Mouse (Mus musculus) liver, embryonic 15.5 days (tissue): ENCODE measurements around the gene Rab17. TPM values are rescaled to one million over a fixed set of nuclear protein-coding genes. Genes with fewer than 3 reads are reported as not detected.

Experiments
- ATAC-seq: fragments of 200-750 bp; cut with Nextera tagmentation; 2 replicates; pipeline ENCODE4 v1.8.0; 2017; ENCODE audit warnings: moderate number of reproducible peaks, mild to moderate bottlenecking, moderate library complexity; ENCODE audit not compliant: insufficient read depth
- H3K27ac ChIP-seq: fragments of 300-500 bp; sonication (generic); replicated peaks from 2 replicates; pipeline ENCODE4 v1.5.1; 2015; ENCODE audit warnings: mild to moderate bottlenecking, inconsistent platforms
- H3K27me3 ChIP-seq: fragments of 300-500 bp; sonication (generic); 2 replicates; pipeline ENCODE4 v1.6.1; 2015; ENCODE audit warnings: mild to moderate bottlenecking, inconsistent platforms
- H3K36me3 ChIP-seq: fragments of 300-500 bp; sonication (generic); replicated peaks from 2 replicates; pipeline ENCODE4 v1.6.1; 2015; ENCODE audit warnings: moderate library complexity, mild to moderate bottlenecking, inconsistent platforms
- H3K4me1 ChIP-seq: fragments of 300-500 bp; sonication (generic); replicated peaks from 2 replicates; pipeline ENCODE4 v1.6.1; 2015; ENCODE audit warnings: inconsistent platforms
- H3K4me2 ChIP-seq: fragments of 300-500 bp; sonication (generic); 2 replicates; pipeline ENCODE4 v1.6.1; 2015; ENCODE audit warnings: moderate library complexity, mild to moderate bottlenecking, inconsistent platforms
- H3K4me3 ChIP-seq: fragments of 300-500 bp; sonication (generic); replicated peaks from 2 replicates; pipeline ENCODE4 v1.5.1; 2015; ENCODE audit warnings: mild to moderate bottlenecking, inconsistent platforms
- H3K9ac ChIP-seq: fragments of 300-500 bp; sonication (generic); 2 replicates; pipeline ENCODE4 v1.6.1; 2015; ENCODE audit warnings: moderate library complexity, mild to moderate bottlenecking, inconsistent platforms
- H3K9me3 ChIP-seq: fragments of 300-500 bp; sonication (generic); replicated peaks from 2 replicates; pipeline ENCODE4 v1.6.1; 2016; ENCODE audit warnings: inconsistent platforms
- WGBS: fragments of 180-500 bp; shearing (Covaris S2); methylation state at CpG from one replicate; pipeline ENCODE4 v1.1.7; 2015; ENCODE audit warnings: mixed read lengths; ENCODE audit not compliant: insufficient replicate concordance; 5-methylcytosine and 5-hydroxymethylcytosine counted together
- polyA plus RNA-seq: library from polyadenylated mRNA; unstranded; fragments of >200 nt; fragmentation: Nextera tagmentation; extraction: Ambion mirVana; gene quantifications from 2 replicates; pipeline ENCODE4 v1.2.1, GENCODE M21; 2015

Gene Rab17
- polyA plus RNA-seq, 1 experiment from 2014 or later, result 5.5 TPM

DNA sequence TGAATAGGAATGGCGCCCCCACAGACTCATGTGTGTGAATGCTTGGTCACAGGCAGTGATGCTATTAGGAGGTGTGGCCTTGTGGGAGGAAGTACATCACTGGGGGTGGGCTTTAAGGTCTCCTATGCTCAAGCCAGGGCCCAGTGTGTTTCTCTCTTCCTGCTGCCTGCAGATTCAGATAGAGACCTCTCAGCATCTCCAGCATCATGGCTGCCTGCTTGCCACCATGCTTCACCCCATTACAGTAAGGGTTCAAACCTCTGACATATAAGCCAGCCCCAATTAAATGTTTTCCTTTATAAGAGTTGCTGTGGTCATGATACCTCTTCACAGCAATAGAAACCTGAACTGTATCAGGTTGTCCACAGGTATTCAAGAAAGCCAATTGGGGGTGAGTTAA is 26.5 kb upstream of the Rab17 start:
- no peaks in the 10 kb centered on the region for H3K9me3 ChIP-seq
- WGBS, result 69% methylated on average over 1 of the region's 1 CpGs
- H3K27me3 ChIP-seq, result peaks cover 37% of the 10 kb centered on the region
- ATAC-seq, result no peak
- no peaks in the 10 kb centered on the region for H3K36me3 ChIP-seq
- H3K4me3 ChIP-seq, result no peak overlapping the region
- no peak overlapping the region for H3K27ac ChIP-seq
- H3K9ac ChIP-seq, result no peak overlapping the region
- H3K4me1 ChIP-seq, result peaks cover 13% of the 10 kb centered on the region
- no peak overlapping the region for H3K4me2 ChIP-seq

DNA sequence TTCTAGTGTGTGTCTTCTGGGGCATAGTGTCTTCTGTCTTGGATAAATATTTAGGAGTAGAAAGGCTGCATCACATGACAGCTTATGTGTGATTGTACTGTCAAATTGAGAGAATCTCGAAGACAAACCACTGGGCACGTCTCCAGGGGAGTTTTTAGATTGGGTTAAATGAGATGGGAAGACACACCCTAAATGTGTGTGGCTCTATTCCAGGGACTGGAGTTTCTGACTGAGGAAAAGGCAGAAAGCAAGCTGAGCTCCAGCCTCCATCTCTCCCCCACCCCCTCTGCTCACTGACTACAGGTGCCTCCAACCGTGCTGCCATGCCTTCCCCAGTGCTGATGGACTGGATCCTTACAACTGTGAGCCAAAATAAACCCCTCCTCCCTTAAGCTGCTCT is 11.9 kb upstream of the Rab17 start:
- H3K36me3 ChIP-seq, result no peaks in the 10 kb centered on the region
- no peaks in the 10 kb centered on the region for H3K27me3 ChIP-seq
- H3K4me3 ChIP-seq, result no peak overlapping the region
- H3K9ac ChIP-seq, result no peak overlapping the region
- 48% methylated on average over 3 of the region's 3 CpGs for WGBS
- H3K9me3 ChIP-seq, result no peaks in the 10 kb centered on the region
- no peaks in the 10 kb centered on the region for H3K4me1 ChIP-seq
- H3K4me2 ChIP-seq, result no peak overlapping the region
- H3K27ac ChIP-seq, result no peak overlapping the region
- no peak for ATAC-seq

DNA sequence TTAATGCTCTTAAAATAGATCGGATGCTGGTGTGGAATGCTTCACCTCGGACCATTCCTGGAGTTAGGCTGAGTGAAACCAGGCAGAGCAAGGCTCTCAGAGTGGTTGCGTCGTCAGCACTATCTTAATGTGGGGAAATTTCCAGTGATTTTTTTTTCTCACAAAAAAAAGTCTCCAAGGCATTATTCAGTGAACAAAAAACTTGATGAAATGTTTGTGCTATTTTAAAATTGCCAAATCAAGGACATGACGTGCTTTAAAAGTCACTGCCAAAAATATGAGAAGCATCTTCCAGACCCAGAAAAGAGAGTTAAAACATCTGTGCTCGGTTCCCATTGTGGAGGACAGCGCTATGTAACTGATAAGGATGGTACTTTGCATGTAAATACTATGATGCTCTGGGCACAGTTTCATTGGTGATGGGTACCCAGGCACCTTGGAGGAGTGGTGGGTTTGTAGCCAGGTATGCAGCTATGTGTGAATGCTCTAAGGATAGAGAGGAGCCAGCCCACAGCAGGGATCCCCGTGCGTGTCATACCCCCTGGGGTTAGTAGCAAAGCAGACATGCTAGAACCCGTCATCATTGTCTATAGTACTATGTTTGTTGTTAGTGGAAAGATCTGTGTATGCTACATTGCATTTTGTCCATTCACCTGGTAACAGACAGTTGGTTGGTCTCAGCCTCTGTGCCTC is 11.3 kb upstream of the Rab17 start:
- no peak overlapping the region for H3K9ac ChIP-seq
- H3K27ac ChIP-seq, result no peak overlapping the region
- H3K4me3 ChIP-seq, result no peak overlapping the region
- H3K9me3 ChIP-seq, result no peaks in the 10 kb centered on the region
- no peaks in the 10 kb centered on the region for H3K4me1 ChIP-seq
- 58% methylated on average over 10 of the region's 10 CpGs for WGBS
- no peaks in the 10 kb centered on the region for H3K27me3 ChIP-seq
- H3K36me3 ChIP-seq, result no peaks in the 10 kb centered on the region
- no peak for ATAC-seq
- H3K4me2 ChIP-seq, result no peak overlapping the region

DNA sequence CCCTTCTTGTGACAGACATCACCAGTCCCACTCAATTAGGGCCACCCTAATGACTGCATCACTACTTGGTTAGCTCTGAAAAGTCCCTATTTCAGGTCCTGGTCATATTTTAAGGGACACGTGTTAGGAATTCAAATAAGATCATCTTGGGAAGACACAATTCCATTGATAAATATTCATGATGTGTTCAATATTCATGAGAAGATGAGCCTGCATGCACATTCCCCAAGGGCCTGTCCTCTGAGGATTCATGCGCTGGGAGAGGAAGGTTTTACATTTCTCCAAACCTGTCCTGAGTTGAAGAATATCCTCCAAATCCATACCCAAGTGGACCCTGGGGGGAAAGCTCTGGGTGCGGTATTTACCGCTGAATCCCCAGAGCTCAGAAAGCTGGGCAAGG is 6.5 kb upstream of the Rab17 start:
- H3K36me3 ChIP-seq, result no peaks in the 10 kb centered on the region
- no peak for ATAC-seq
- no peaks in the 10 kb centered on the region for H3K9me3 ChIP-seq
- no peak overlapping the region for H3K4me3 ChIP-seq
- H3K27me3 ChIP-seq, result no peaks in the 10 kb centered on the region
- 74% methylated on average over 4 of the region's 4 CpGs for WGBS
- no peak overlapping the region for H3K27ac ChIP-seq
- H3K4me1 ChIP-seq, result no peaks in the 10 kb centered on the region
- no peak overlapping the region for H3K4me2 ChIP-seq
- no peak overlapping the region for H3K9ac ChIP-seq

DNA sequence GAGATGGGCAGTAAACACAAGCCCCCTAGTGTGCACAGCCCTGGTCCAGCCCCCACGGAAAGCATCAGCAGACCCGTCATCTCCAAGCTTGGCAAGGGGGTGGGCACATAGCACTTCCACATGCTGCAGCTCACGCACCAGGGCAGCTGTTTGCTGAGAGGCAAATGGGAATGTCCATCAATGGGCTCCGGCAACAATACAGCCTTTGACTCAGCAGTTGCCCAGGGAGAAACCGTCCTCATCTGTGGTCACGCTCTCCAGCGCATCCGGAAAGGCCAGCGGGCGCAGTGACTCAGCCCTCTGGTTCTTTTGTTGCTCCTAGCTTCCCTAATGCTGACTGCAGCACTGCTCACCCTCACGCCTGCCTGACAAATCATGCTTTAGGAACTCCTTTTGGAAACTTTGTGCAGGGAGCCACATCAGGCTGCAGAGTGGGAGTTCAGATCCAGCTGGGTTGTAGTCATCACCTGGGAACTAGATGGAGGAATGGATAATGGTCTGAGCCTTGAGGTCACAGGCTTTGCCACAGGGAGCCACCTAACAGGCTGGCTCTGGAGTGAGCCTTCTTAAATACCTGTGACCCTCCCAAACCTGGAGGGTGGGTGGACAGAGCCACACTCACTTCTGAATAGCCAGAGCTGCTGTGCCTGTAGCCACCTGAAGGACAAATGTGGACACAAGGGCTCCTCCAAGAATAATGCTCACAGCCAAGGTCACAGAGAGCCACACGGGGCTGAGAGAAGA is 5.6 kb upstream of the Rab17 start:
- 13% methylated on average over 12 of the region's 12 CpGs for WGBS
- H3K4me2 ChIP-seq, result no peak overlapping the region
- H3K9ac ChIP-seq, result no peak overlapping the region
- H3K36me3 ChIP-seq, result no peaks in the 10 kb centered on the region
- no peak overlapping the region for H3K27ac ChIP-seq
- H3K27me3 ChIP-seq, result no peaks in the 10 kb centered on the region
- peak; percentile 31; the same call in 1 of the 2 replicates for ATAC-seq
- peaks cover 2% of the 10 kb centered on the region; the same call in 1 of the 2 replicates for H3K4me1 ChIP-seq
- no peaks in the 10 kb centered on the region for H3K9me3 ChIP-seq
- no peak overlapping the region for H3K4me3 ChIP-seq

DNA sequence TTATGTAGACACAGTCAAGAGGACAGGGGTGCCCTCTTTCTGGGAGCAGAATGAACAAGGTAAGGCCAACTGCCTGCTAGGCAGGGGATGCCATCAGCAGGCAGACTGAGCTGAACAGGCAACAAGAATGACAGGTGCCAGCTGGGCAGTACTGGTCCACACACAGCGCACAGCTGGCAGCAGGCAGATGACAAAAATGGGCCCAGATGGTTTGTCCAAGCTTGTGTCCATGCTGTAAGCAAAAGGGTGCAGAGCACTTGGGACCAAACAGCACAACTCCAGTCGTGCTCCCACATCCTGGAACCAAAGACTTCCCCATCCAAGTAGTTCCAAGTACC is 4.1 kb upstream of the Rab17 start:
- Histone ChIP-seq H3K4me1 (peaks cover 7% of the 10 kb centered on the region; the same call in 1 of the 2 replicates), H3K9me3 (no peaks in the 10 kb centered on the region), H3K36me3 (no peaks in the 10 kb centered on the region), H3K9ac (no peak overlapping the region), H3K4me3 (no peak overlapping the region), H3K4me2 (no peak overlapping the region), H3K27me3 (no peaks in the 10 kb centered on the region), H3K27ac (no peak overlapping the region)
- ATAC-seq, result no peak
- 60% methylated on average over 2 of the region's 2 CpGs for WGBS

DNA sequence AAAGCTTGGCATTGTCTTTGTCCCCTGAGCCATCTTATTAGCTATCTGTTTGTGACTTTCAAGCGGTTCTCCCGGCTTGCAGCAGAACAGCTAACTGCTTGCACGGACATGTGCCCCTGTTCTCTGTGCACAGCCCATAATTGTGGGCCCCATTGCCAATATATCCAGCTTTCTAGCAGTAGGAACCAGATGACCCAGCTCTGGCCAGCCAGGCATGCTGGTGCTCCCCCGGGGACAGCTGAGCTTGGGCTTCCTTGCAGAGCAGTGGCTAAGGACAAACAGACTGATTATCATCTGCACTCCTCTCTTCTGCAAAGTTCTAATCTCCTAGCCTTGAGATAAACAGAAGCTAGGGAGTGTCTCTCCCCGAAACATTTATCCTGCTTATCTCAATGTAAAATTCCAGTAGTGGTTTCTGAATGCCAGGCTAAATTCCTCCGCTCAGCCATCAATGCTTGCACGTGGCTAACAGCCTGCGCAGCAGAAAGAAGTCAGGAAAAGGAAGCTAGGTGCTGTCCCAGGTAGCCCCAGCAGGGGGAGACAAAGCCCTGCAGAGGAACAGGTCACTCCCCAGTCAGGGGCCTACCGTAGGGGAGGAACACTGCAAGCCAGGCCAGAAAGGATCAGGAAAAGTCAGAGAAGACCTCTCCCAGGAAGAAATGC is 3.6 kb upstream of the Rab17 start:
- Histone ChIP-seq H3K27me3 (no peaks in the 10 kb centered on the region), H3K9me3 (no peaks in the 10 kb centered on the region), H3K9ac (no peak overlapping the region), H3K4me3 (no peak overlapping the region), H3K36me3 (no peaks in the 10 kb centered on the region), H3K4me1 (peaks cover 7% of the 10 kb centered on the region; the same call in 1 of the 2 replicates), H3K27ac (no peak overlapping the region), H3K4me2 (no peak overlapping the region)
- 23% methylated on average over 9 of the region's 9 CpGs for WGBS
- ATAC-seq, result no peak

DNA sequence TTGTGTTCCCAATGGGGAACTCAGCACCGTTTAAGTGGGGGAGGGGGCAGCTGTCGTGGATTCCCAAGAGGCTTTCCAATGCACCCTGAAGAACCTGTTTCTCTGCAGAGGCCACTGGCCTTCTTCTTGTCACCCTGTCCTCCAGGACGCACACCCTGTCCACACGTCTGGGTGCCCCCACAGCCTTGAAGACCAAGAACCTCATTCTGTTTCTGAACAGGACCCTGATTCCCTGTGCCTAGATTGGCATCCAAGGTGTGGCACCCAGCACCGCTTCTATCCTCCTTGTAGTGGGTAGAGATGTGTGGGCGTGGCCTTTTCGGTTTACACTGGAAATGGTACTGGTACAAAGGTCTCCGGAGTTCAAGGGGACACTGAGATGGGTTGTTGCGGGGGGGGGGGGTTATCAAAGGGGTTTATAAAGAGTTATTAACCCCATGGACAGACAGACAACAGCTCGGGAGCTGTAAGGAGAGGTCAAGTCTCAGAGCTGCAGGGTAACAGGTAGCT is 475 bp upstream of the Rab17 start:
- 61% methylated on average over 10 of the region's 10 CpGs for WGBS
- no peak for ATAC-seq
- H3K4me2 ChIP-seq, result peak overlapping the region; percentile 43

DNA sequence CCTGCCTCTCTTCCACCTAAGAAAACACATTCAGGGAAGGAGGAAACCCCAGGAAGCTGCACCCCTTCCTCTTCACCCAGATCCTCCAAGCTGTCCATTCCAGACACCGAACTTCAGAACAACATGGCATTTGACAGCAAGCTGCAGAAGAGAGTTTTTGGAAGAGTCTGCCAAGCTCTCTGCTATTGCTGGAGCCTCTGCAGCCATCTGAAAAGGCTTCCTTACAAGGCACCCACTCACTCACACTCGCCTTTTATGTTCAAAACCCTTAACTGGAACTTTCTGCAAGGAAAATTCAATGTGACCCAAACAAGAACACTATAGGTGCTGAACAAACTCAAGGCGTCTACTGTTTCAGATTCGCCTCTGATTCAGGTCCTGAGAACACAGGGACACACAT is 812 bp downstream of the Rab17 start:
- Histone ChIP-seq H3K4me2 (peak overlapping the region; percentile 43), H3K9ac (no peak overlapping the region), H3K27me3 (no peaks in the 10 kb centered on the region), H3K36me3 (no peaks in the 10 kb centered on the region), H3K27ac (no peak overlapping the region), H3K9me3 (no peaks in the 10 kb centered on the region), H3K4me1 (peaks cover 7% of the 10 kb centered on the region; the same call in 1 of the 2 replicates), H3K4me3 (peak overlapping the region; percentile 42; the same call in 1 of the 2 replicates)
- WGBS, result 47% methylated on average over 4 of the region's 4 CpGs
- no peak for ATAC-seq

More for the DNA sequence above, 475 bp upstream of the Rab17 start:
- no peaks in the 10 kb centered on the region for H3K9me3 ChIP-seq
- no peak overlapping the region for H3K4me3 ChIP-seq
- H3K4me1 ChIP-seq, result peaks cover 7% of the 10 kb centered on the region; the same call in 1 of the 2 replicates
- H3K36me3 ChIP-seq, result no peaks in the 10 kb centered on the region
- no peaks in the 10 kb centered on the region for H3K27me3 ChIP-seq
- no peak overlapping the region for H3K27ac ChIP-seq
- no peak overlapping the region for H3K9ac ChIP-seq

DNA sequence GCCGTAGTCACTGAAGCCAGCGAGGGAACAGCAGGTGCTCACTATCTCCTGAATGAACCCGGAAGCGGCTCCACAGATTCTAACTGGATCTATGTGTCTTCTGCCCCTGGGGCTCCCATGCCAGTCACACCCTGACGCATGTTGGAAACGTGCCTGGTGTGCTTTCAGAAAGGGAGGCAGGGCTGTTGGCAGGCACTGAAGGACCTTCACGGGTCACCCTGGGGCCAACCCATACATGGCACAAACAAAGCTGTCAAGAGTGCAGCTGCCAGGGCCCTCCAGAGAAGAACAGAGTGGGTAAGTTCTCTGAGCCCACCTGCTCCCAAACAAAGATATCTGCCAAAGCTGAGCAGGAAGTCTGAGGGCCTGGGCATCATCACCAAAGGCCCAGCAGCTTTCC is 1.9 kb downstream of the Rab17 start:
- Histone ChIP-seq H3K27ac (no peak overlapping the region), H3K4me2 (no peak overlapping the region), H3K4me3 (no peak overlapping the region), H3K27me3 (no peaks in the 10 kb centered on the region), H3K9me3 (no peaks in the 10 kb centered on the region), H3K4me1 (peaks cover 11% of the 10 kb centered on the region; the same call in 1 of the 2 replicates), H3K36me3 (no peaks in the 10 kb centered on the region), H3K9ac (no peak overlapping the region)
- ATAC-seq, result no peak
- WGBS, result 62% methylated on average over 7 of the region's 7 CpGs

DNA sequence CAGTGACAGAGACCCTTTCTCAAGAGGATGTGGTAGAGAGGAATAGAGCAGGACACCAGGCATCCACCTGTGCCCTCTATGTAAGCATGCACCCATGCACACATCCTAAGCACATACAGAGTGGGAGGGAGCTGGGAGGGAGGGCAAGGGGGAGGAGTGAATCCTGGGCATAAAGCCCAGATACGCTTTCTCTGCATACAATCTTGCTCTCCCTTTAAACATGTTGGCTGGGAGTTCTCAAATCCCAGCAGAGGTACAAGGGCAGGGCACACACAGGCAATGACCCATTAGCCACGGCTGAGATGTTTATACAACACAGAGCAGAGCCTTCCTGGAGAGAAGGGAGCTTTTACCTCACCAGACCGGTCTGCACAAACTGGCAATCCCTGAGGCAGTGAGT is 6.5 kb downstream of the Rab17 start:
- no peak overlapping the region for H3K27ac ChIP-seq
- no peak for ATAC-seq
- H3K36me3 ChIP-seq, result no peaks in the 10 kb centered on the region
- H3K4me3 ChIP-seq, result no peak overlapping the region
- 38% methylated on average over 3 of the region's 3 CpGs for WGBS
- H3K27me3 ChIP-seq, result no peaks in the 10 kb centered on the region
- H3K4me2 ChIP-seq, result no peak overlapping the region
- H3K4me1 ChIP-seq, result peaks cover 13% of the 10 kb centered on the region
- H3K9me3 ChIP-seq, result no peaks in the 10 kb centered on the region
- H3K9ac ChIP-seq, result no peak overlapping the region
